Mouse (Mus musculus) effector memory CD4-positive, alpha-beta T cell, adult 7 months (primary cell): ENCODE data around the gene Ssr1. TPM values are rescaled to one million over a fixed set of nuclear protein-coding genes. Genes with fewer than 3 reads are reported as not detected.

Experiments
- polyA plus RNA-seq: library from polyadenylated mRNA; unstranded; fragments of 100-300 nt; shearing (Covaris generic); gene quantifications from one replicate; pipeline ENCODE4 v1.2.1, GENCODE M21; 2017

The Ssr1 gene
- polyA plus RNA-seq: 46.7 TPM

DNA sequence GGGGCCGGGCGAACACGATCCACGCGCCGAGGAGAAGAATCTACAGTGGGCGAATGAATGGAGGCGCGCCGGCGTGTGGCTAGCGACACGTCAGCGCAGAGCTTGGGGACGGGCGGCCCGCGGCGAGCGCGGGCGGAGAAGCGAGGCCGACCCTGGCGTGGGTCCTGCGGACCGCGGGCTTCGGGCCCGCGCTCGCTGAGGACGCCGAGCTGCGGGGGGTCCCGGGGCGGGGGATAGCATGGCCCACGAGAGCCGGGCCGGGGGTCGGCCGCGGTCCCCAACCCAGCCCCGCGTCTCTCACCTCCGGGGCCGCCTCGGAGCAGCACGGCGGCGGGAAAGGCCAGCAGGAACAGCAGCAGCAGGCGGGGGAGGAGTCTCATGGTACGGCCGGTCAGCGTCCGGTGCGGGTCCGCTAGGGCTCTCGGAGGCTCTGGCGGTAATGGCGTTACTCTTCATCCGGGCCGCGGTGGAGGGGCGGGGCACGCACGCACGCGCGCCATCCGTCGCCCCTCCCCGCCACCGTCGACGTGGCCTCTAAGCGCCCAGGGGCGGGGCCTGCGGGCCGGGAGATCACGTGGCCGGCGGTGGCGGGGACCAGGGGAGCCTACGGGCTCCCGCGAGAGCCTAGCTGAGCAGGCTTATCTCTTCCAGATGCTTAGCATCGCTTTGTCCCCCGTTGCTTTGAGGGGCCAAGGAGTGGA lies at the start of gene Ssr1:
Ssr1 (minus strand) TSS at position 514 of the 701 bp plus-strand sequence.

DNA sequence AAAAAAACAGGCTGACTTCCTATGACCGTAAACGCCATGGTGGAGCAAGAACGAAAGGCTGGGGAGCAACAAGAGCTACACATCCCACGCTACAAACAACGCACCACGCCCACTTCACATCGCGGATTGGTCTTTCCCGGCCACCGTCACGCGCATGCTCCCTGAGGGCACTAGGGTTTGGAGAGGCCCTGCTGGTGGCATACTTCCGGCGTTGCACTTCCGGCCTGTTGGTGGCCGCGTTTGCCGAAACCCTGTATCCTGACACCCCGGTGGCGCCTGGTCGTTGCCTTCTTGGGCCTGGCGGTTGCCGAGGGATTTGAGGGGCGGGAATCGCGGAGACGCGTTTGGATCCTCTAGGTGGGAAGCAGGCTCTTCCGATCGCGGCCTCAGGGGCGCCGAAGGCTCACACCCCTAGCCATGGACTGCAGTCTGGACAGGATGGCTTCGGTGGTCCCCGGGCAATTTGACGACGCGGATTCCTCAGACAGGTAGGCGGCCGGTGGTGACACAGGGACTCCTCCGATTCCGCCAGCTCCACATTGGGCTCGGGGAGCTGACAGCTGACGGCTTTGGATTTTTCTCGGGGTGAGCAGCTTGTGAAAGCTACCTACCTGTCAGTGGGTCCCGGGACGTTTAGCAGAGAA lies 43.1 kb upstream of the Ssr1 start, which contains the start of gene Cage1:
Cage1 (minus strand) TSS at position 26 of the 644 bp plus-strand sequence.

GRCm38 (mm10) chr13:38036343-38037043 lies 42.5 kb upstream of the Ssr1 start, which contains the start of gene Riok1:
Gene Riok1 (plus strand): TSS chr13:38036995.

Other genes with a start within 250 kb of the Ssr1 start
- gene Rreb1, start 215.8 kb downstream of the Ssr1 start, polyA plus RNA-seq: 16.9 TPM
- 137 TPM for gene Riok1, start 42.8 kb upstream of the Ssr1 start, polyA plus RNA-seq
- gene Cage1, start 42.9 kb upstream of the Ssr1 start, polyA plus RNA-seq: 0.33 TPM
- gene Dsp, start 157.1 kb upstream of the Ssr1 start, polyA plus RNA-seq: 0.05 TPM
- 71.5 TPM for gene Snrnp48, start 210.7 kb upstream of the Ssr1 start, polyA plus RNA-seq